Mouse (Mus musculus): ENCODE results near the gene Tff1. TPM values are rescaled to one million over a fixed set of nuclear protein-coding genes. Genes with fewer than 3 reads are reported as not detected.

The Tff1 gene
- polyA plus RNA-seq (2015; fragmentation: Nextera tagmentation; extraction: Ambion mirVana), result not detected in 2 replicates

- WGBS, result 60% methylated on average over 6 of the region's 6 CpGs
- H3K4me3 ChIP-seq, result no peak within 1 kb of the TSS
- no peak within 1 kb of the TSS for H3K4me2 ChIP-seq
- H3K9me3 ChIP-seq, result no peaks in the 10 kb centered on the region
- H3K4me1 ChIP-seq, result no peaks in the 10 kb centered on the region; the same call in 1 of the 2 replicates
- no peak for ATAC-seq (ENCODE audit: borderline replicate concordance, extremely low read depth, low FRiP score, low TSS enrichment)
- H3K27me3 ChIP-seq, result no peaks in the 10 kb centered on the region
- H3K36me3 ChIP-seq, result no peaks in the 10 kb centered on the region
- no peak within 1 kb of the TSS for H3K9ac ChIP-seq
- H3K27ac ChIP-seq, result no peak within 1 kb of the TSS
Measured at GRCm38 (mm10) chr17:31165127-31165526, at the start of gene Tff1. Tff1 (minus strand) TSS chr17:31165277.

GRCm38 (mm10) chr17:31211881-31212280 is 46.8 kb upstream of the Tff1 start:
- no peak for ATAC-seq (ENCODE audit: borderline replicate concordance, extremely low read depth, low FRiP score, low TSS enrichment)
- WGBS, result 87% methylated on average over 6 of the region's 6 CpGs

GRCm38 (mm10) chr17:31210299-31210698 is 45.2 kb upstream of the Tff1 start:
- Histone ChIP-seq H3K4me1 (no peaks in the 10 kb centered on the region), H3K27ac (no peak overlapping the region), H3K4me3 (no peak overlapping the region), H3K27me3 (no peaks in the 10 kb centered on the region), H3K9ac (no peak overlapping the region), H3K4me2 (no peak overlapping the region), H3K9me3 (no peaks in the 10 kb centered on the region), H3K36me3 (no peaks in the 10 kb centered on the region)
- WGBS, result 72% methylated on average over 7 of the region's 7 CpGs
- no peak for ATAC-seq (ENCODE audit: borderline replicate concordance, extremely low read depth, low FRiP score, low TSS enrichment)

More at GRCm38 (mm10) chr17:31211881-31212280, 46.8 kb upstream of the Tff1 start:
- H3K4me1 ChIP-seq, result no peaks in the 10 kb centered on the region
- no peak overlapping the region for H3K4me3 ChIP-seq
- H3K9me3 ChIP-seq, result no peaks in the 10 kb centered on the region
- H3K27me3 ChIP-seq, result no peaks in the 10 kb centered on the region
- no peaks in the 10 kb centered on the region for H3K36me3 ChIP-seq
- no peak overlapping the region for H3K27ac ChIP-seq
- no peak overlapping the region for H3K4me2 ChIP-seq
- no peak overlapping the region for H3K9ac ChIP-seq

- Histone ChIP-seq H3K27me3 (no peaks in the 10 kb centered on the region), H3K4me1 (no peaks in the 10 kb centered on the region), H3K36me3 (no peaks in the 10 kb centered on the region), H3K27ac (no peak overlapping the region), H3K9me3 (no peaks in the 10 kb centered on the region), H3K4me2 (no peak overlapping the region), H3K4me3 (no peak overlapping the region), H3K9ac (no peak overlapping the region)
- no peak for ATAC-seq (ENCODE audit: borderline replicate concordance, extremely low read depth, low FRiP score, low TSS enrichment)
- WGBS, result 90% methylated on average over 11 of the region's 11 CpGs
Measured at GRCm38 (mm10) chr17:31209376-31209930, 44.4 kb upstream of the Tff1 start.

GRCm38 (mm10) chr17:31208654-31209053 is 43.6 kb upstream of the Tff1 start:
- Histone ChIP-seq H3K36me3 (no peaks in the 10 kb centered on the region), H3K4me2 (no peak overlapping the region), H3K27ac (no peak overlapping the region), H3K4me3 (no peak overlapping the region), H3K4me1 (no peaks in the 10 kb centered on the region), H3K9ac (no peak overlapping the region), H3K9me3 (no peaks in the 10 kb centered on the region), H3K27me3 (no peaks in the 10 kb centered on the region)
- no peak for ATAC-seq (ENCODE audit: borderline replicate concordance, extremely low read depth, low FRiP score, low TSS enrichment)
- 82% methylated on average over 8 of the region's 8 CpGs for WGBS

GRCm38 (mm10) chr17:31207771-31208334 is 42.8 kb upstream of the Tff1 start, which contains the start of gene Ubash3a:
Ubash3a (plus strand) TSS chr17:31207873.
- H3K36me3 ChIP-seq, result no peaks in the 10 kb centered on the region
- 50% methylated on average over 12 of the region's 12 CpGs for WGBS
- no peaks in the 10 kb centered on the region for H3K4me1 ChIP-seq
- H3K4me2 ChIP-seq, result no peak within 1 kb of the TSS
- H3K9ac ChIP-seq, result no peak within 1 kb of the TSS
- H3K4me3 ChIP-seq, result no peak within 1 kb of the TSS
- H3K9me3 ChIP-seq, result no peaks in the 10 kb centered on the region
- no peaks in the 10 kb centered on the region for H3K27me3 ChIP-seq
- no peak within 1 kb of the TSS for H3K27ac ChIP-seq
- ATAC-seq (ENCODE audit: borderline replicate concordance, extremely low read depth, low FRiP score, low TSS enrichment), result no peak

GRCm38 (mm10) chr17:31198877-31199276 is 33.8 kb upstream of the Tff1 start, which contains the start of gene Tmprss3:
Tmprss3 (minus strand) TSS chr17:31198977.
- Histone ChIP-seq H3K9ac (no peak within 1 kb of the TSS), H3K36me3 (no peaks in the 10 kb centered on the region), H3K27me3 (no peaks in the 10 kb centered on the region), H3K9me3 (no peaks in the 10 kb centered on the region), H3K4me2 (no peak within 1 kb of the TSS), H3K4me1 (peaks cover 6% of the 10 kb centered on the region; the same call in 1 of the 2 replicates), H3K4me3 (no peak within 1 kb of the TSS), H3K27ac (no peak within 1 kb of the TSS)
- WGBS, result 87% methylated on average over 11 of the region's 11 CpGs
- ATAC-seq (ENCODE audit: borderline replicate concordance, extremely low read depth, low FRiP score, low TSS enrichment), result no peak

GRCm38 (mm10) chr17:31196283-31196682 is 31.2 kb upstream of the Tff1 start:
- ATAC-seq (ENCODE audit: borderline replicate concordance, extremely low read depth, low FRiP score, low TSS enrichment), result no peak
- Histone ChIP-seq H3K9ac (no peak overlapping the region), H3K27ac (no peak overlapping the region), H3K36me3 (no peaks in the 10 kb centered on the region), H3K9me3 (no peaks in the 10 kb centered on the region), H3K4me2 (no peak overlapping the region), H3K4me3 (no peak overlapping the region), H3K4me1 (peaks cover 6% of the 10 kb centered on the region; the same call in 1 of the 2 replicates), H3K27me3 (no peaks in the 10 kb centered on the region)
- 80% methylated on average over 7 of the region's 7 CpGs for WGBS

- 83% methylated on average over 6 of the region's 6 CpGs for WGBS
- no peak overlapping the region for H3K4me3 ChIP-seq
- H3K4me1 ChIP-seq, result peaks cover 6% of the 10 kb centered on the region; the same call in 1 of the 2 replicates
- no peaks in the 10 kb centered on the region for H3K9me3 ChIP-seq
- no peak for ATAC-seq (ENCODE audit: borderline replicate concordance, extremely low read depth, low FRiP score, low TSS enrichment)
- no peaks in the 10 kb centered on the region for H3K36me3 ChIP-seq
- H3K4me2 ChIP-seq, result no peak overlapping the region
- no peak overlapping the region for H3K9ac ChIP-seq
- no peak overlapping the region for H3K27ac ChIP-seq
- H3K27me3 ChIP-seq, result no peaks in the 10 kb centered on the region
Measured at GRCm38 (mm10) chr17:31195207-31195606, 30.1 kb upstream of the Tff1 start.

- no peak for ATAC-seq (ENCODE audit: borderline replicate concordance, extremely low read depth, low FRiP score, low TSS enrichment)
- H3K9ac ChIP-seq, result no peak overlapping the region
- no peaks in the 10 kb centered on the region for H3K27me3 ChIP-seq
- H3K36me3 ChIP-seq, result no peaks in the 10 kb centered on the region
- H3K4me2 ChIP-seq, result no peak overlapping the region
- H3K4me1 ChIP-seq, result no peaks in the 10 kb centered on the region
- no peaks in the 10 kb centered on the region for H3K9me3 ChIP-seq
- H3K4me3 ChIP-seq, result no peak overlapping the region
- H3K27ac ChIP-seq, result no peak overlapping the region
- WGBS, result 63% methylated on average over 9 of the region's 9 CpGs
Measured at GRCm38 (mm10) chr17:31193360-31193759, 28.3 kb upstream of the Tff1 start.

- H3K9ac ChIP-seq, result no peak overlapping the region
- no peak for ATAC-seq (ENCODE audit: borderline replicate concordance, extremely low read depth, low FRiP score, low TSS enrichment)
- H3K4me1 ChIP-seq, result no peaks in the 10 kb centered on the region
- H3K4me2 ChIP-seq, result no peak overlapping the region
- no peak overlapping the region for H3K4me3 ChIP-seq
- H3K27ac ChIP-seq, result no peak overlapping the region
- 14% methylated on average over 2 of the region's 2 CpGs for WGBS
- H3K36me3 ChIP-seq, result no peaks in the 10 kb centered on the region
- no peaks in the 10 kb centered on the region for H3K9me3 ChIP-seq
- H3K27me3 ChIP-seq, result no peaks in the 10 kb centered on the region
Measured at GRCm38 (mm10) chr17:31192663-31193062, 27.6 kb upstream of the Tff1 start.

- WGBS, result 76% methylated on average over 8 of the region's 8 CpGs
- H3K36me3 ChIP-seq, result no peaks in the 10 kb centered on the region
- no peaks in the 10 kb centered on the region for H3K4me1 ChIP-seq
- H3K9ac ChIP-seq, result no peak overlapping the region
- no peak for ATAC-seq (ENCODE audit: borderline replicate concordance, extremely low read depth, low FRiP score, low TSS enrichment)
- no peaks in the 10 kb centered on the region for H3K9me3 ChIP-seq
- no peak overlapping the region for H3K4me2 ChIP-seq
- no peaks in the 10 kb centered on the region for H3K27me3 ChIP-seq
- H3K27ac ChIP-seq, result no peak overlapping the region
- H3K4me3 ChIP-seq, result no peak overlapping the region
Measured at GRCm38 (mm10) chr17:31191825-31192224, 26.7 kb upstream of the Tff1 start.

Data from lung, embryonic 15.5 days (tissue).